Mouse (Mus musculus) liver, embryonic 13.5 days (tissue): ENCODE measurements around the gene Soat1. TPM values are rescaled to one million over a fixed set of nuclear protein-coding genes. Genes with fewer than 3 reads are reported as not detected.

Experiments
- ATAC-seq: fragments of 200-750 bp; cut with Nextera tagmentation; 2 replicates; pipeline ENCODE4 v1.8.0; 2017; ENCODE audit warnings: low read depth, mild to moderate bottlenecking, moderate number of reproducible peaks, moderate library complexity
- DNase-seq: peaks from one replicate; pipeline ENCODE4 v3.0.0; 2022
- H3K27ac ChIP-seq: fragments of 300-500 bp; sonication (generic); 2 replicates; pipeline ENCODE4 v1.5.1; 2015; ENCODE audit warnings: moderate library complexity, mild to moderate bottlenecking, inconsistent platforms
- H3K27me3 ChIP-seq: fragments of 300-500 bp; sonication (generic); 2 replicates; pipeline ENCODE4 v1.6.1; 2015; ENCODE audit warnings: mild to moderate bottlenecking, inconsistent platforms
- H3K36me3 ChIP-seq: fragments of 300-500 bp; sonication (generic); 2 replicates; pipeline ENCODE4 v1.6.1; 2015; ENCODE audit warnings: mild to moderate bottlenecking, inconsistent platforms
- H3K4me1 ChIP-seq: fragments of 300-500 bp; sonication (generic); replicated peaks from 2 replicates; pipeline ENCODE4 v1.6.1; 2015; ENCODE audit warnings: inconsistent platforms
- H3K4me2 ChIP-seq: fragments of 300-500 bp; sonication (generic); 2 replicates; pipeline ENCODE4 v1.6.1; 2015; ENCODE audit warnings: inconsistent platforms, mild to moderate bottlenecking, moderate library complexity
- H3K4me3 ChIP-seq: fragments of 300-500 bp; sonication (generic); replicated peaks from 2 replicates; pipeline ENCODE4 v1.5.1; 2015; ENCODE audit warnings: mild to moderate bottlenecking, inconsistent platforms
- H3K9ac ChIP-seq: fragments of 300-500 bp; sonication (generic); 2 replicates; pipeline ENCODE4 v1.6.1; 2015; ENCODE audit warnings: mild to moderate bottlenecking, inconsistent platforms
- H3K9me3 ChIP-seq: fragments of 300-500 bp; sonication (generic); replicated peaks from 2 replicates; pipeline ENCODE4 v1.6.1; 2016; ENCODE audit warnings: inconsistent platforms
- WGBS: fragments of 180-500 bp; shearing (Covaris S2); methylation state at CpG from one replicate; pipeline ENCODE4 v1.1.7; 2015; ENCODE audit not compliant: insufficient replicate concordance; 5-methylcytosine and 5-hydroxymethylcytosine counted together
- polyA plus RNA-seq: library from polyadenylated mRNA; unstranded; fragments of >200 nt; fragmentation: Nextera tagmentation; extraction: Ambion mirVana; gene quantifications from 2 replicates; pipeline ENCODE4 v1.2.1, GENCODE M21; 2015

Soat1 gene
- polyA plus RNA-seq, 1 experiment from 2014 or later, result 16.1 TPM

- ATAC-seq (no peak), DNase-seq (no peak)
- 69% methylated on average over 8 of the region's 8 CpGs for WGBS
- no peaks in the 10 kb centered on the region for H3K27me3 ChIP-seq
- no peaks in the 10 kb centered on the region for H3K9me3 ChIP-seq
- no peak overlapping the region for H3K27ac ChIP-seq
- H3K9ac ChIP-seq, result no peak overlapping the region
- no peak overlapping the region for H3K4me2 ChIP-seq
- peaks cover 14% of the 10 kb centered on the region for H3K36me3 ChIP-seq
- no peak overlapping the region for H3K4me3 ChIP-seq
- peaks cover 43% of the 10 kb centered on the region for H3K4me1 ChIP-seq
These were observed 9.9 kb downstream of the Soat1 start for GRCm38 (mm10) chr1:156463981-156464853.

DNA sequence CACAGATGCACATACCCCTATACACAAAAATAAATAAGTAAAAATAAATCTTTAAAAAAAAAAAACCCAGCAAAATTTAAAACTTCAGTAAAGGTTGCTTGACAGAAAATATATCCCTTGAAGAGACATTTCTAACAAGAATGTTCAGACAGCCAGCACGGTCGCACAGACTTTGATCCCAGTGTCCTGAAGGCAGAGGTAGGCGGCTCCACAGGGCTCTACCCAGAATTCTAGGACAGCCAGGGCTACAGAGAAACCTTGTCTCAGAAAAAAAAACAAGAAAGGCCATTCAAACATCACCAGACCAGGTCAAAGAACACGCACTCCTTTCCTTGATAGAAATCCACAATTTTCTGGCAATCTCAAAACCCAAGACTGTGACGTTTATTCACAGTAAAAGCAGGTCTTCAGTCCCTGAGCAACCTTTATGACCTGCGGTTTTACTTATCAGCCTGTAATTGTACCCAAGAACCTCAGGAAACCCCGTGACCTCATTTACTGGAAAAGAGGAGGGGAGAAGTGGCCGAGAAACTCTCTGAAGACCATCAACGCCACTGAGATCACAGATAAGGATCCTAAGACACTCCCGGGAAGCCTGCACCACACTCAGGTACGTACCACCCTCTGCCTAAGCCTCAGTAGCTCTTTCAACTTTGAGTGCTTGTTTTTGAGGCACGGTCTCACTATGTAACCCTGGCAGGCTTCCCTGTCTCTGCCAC lies 11.7 kb downstream of the Soat1 start:
- Histone ChIP-seq H3K27me3 (no peaks in the 10 kb centered on the region), H3K36me3 (peaks cover 14% of the 10 kb centered on the region), H3K4me1 (peaks cover 48% of the 10 kb centered on the region), H3K4me3 (no peak overlapping the region), H3K27ac (peak overlapping the region; percentile 9; the same call in 1 of the 2 replicates), H3K4me2 (0 out of 2 replicates have a peak overlapping the region, but pooled peaks have one; percentile 6), H3K9ac (no peak overlapping the region), H3K9me3 (no peaks in the 10 kb centered on the region)
- WGBS, result 21% methylated on average over 12 of the region's 12 CpGs
- ATAC-seq (no peak), DNase-seq (no peak)

- Histone ChIP-seq H3K9me3 (no peaks in the 10 kb centered on the region), H3K27me3 (no peaks in the 10 kb centered on the region), H3K4me3 (no peak overlapping the region), H3K4me1 (peaks cover 48% of the 10 kb centered on the region), H3K4me2 (no peak overlapping the region), H3K36me3 (peaks cover 5% of the 10 kb centered on the region), H3K27ac (peak overlapping the region; percentile 50; the same call in 1 of the 2 replicates), H3K9ac (no peak overlapping the region)
- DNase-seq (no peak), ATAC-seq (no peak)
- WGBS, result 73% methylated on average over 6 of the region's 6 CpGs
These were observed 13.1 kb downstream of the Soat1 start for GRCm38 (mm10) chr1:156461036-156461435.

DNA sequence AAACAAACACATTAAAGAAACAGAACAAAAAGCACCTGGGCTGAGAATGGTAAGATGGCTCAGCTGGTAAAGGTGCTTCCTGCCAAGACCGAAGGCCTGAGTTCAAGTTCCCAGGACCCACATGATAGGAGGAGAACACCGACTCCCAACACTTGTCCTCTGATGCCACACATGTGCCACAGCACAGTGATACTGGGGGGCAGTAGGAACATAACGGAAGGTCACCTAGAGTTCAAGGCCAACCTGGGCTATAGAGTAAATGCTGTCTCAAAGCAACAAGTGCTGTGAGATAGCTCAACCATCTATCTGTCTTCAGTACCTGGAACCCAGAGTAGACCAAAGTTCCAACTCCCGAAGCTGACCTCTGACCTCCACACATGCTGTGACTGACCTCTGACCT lies 13.9 kb downstream of the Soat1 start:
- 64% methylated on average over 4 of the region's 4 CpGs for WGBS
- Histone ChIP-seq H3K4me2 (no peak overlapping the region), H3K9ac (no peak overlapping the region), H3K9me3 (no peaks in the 10 kb centered on the region), H3K4me3 (no peak overlapping the region), H3K4me1 (peaks cover 52% of the 10 kb centered on the region), H3K27ac (peak overlapping the region; percentile 60; the same call in 1 of the 2 replicates), H3K36me3 (no peaks in the 10 kb centered on the region), H3K27me3 (no peaks in the 10 kb centered on the region)
- no peak for ATAC-seq
- DNase-seq, result no peak

DNA sequence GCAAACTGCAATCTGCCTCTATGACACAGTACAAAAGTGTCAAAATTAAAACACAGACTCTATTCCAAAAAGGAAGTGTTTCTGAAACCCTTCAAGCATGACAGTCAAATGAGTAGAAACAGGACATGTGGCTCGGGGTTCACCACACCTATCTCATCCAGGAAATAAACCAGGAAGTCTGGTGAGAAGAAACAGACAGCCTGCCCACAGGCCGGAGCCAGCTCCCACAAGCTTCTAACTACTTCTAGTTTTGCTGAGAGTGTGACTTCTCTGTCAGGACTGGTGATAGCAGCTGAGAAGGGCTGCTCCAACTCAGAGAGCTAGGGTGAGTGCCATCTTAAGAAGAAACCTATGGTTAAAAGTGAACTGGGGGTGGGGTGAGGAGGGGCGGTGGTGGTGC lies 14.4 kb downstream of the Soat1 start:
- no peaks in the 10 kb centered on the region for H3K27me3 ChIP-seq
- peak overlapping the region; percentile 60; the same call in 1 of the 2 replicates for H3K27ac ChIP-seq
- WGBS, result 20% methylated on average over 3 of the region's 3 CpGs
- ATAC-seq (peak; percentile 37; the same call in 1 of the 2 replicates), DNase-seq (no peak)
- H3K9me3 ChIP-seq, result no peaks in the 10 kb centered on the region
- no peak overlapping the region for H3K4me2 ChIP-seq
- H3K36me3 ChIP-seq, result no peaks in the 10 kb centered on the region
- peaks cover 53% of the 10 kb centered on the region for H3K4me1 ChIP-seq
- H3K4me3 ChIP-seq, result no peak overlapping the region
- H3K9ac ChIP-seq, result no peak overlapping the region

- no peak for DNase-seq
- H3K9ac ChIP-seq, result no peak overlapping the region
- no peak overlapping the region for H3K4me3 ChIP-seq
- H3K36me3 ChIP-seq, result no peaks in the 10 kb centered on the region
- peak overlapping the region; percentile 58; the same call in 1 of the 2 replicates for H3K27ac ChIP-seq
- H3K27me3 ChIP-seq, result no peaks in the 10 kb centered on the region
- 0 out of 2 replicates have a peak, but pooled peaks have one; percentile 24 for ATAC-seq
- H3K4me2 ChIP-seq, result 0 out of 2 replicates have a peak overlapping the region, but pooled peaks have one; percentile 12
- no peaks in the 10 kb centered on the region for H3K9me3 ChIP-seq
- H3K4me1 ChIP-seq, result peaks cover 51% of the 10 kb centered on the region
- WGBS, result 42% methylated on average over 8 of the region's 8 CpGs
These were observed 15.6 kb downstream of the Soat1 start for GRCm38 (mm10) chr1:156458391-156459060.

DNA sequence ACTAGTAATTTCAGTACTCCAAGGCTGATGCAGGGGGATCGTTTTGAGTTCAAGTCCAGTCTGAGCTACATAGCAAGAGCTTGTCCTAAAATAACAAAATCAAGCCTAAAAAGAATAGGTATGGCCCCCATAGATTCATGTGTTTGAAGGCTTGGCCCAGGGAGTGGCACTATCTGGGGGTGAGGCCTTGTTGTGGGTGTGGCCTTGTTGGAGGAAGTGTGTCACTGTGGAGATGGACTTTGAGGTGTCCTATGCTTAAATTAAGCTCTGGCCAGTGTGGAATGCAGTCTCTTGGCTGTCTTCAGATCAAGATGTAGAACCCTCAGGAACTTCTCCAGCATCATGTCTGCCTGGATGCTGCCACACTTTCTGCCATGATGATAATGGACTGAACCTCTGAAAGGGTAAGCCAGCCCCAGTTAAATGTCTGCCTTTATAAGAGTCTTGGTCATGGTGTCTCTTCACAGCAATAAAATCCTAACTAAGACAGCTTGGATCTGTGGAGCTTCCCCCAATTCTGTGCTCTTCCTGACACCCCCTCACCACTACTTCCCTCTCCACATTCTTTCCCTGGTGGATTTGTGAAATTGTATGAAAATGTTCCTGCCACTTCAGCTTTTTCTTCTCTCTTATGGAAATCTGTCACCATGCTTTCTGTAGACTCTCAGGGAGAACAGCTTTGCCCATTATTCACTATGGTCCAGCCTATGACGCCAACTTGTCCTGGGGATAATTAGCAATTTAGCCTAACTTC lies 18.9 kb downstream of the Soat1 start:
- no peak overlapping the region for H3K4me2 ChIP-seq
- ATAC-seq (0 out of 2 replicates have a peak, but pooled peaks have one; percentile 38), DNase-seq (no peak)
- no peaks in the 10 kb centered on the region for H3K9me3 ChIP-seq
- no peak overlapping the region for H3K9ac ChIP-seq
- no peak overlapping the region for H3K4me3 ChIP-seq
- H3K36me3 ChIP-seq, result no peaks in the 10 kb centered on the region
- no peaks in the 10 kb centered on the region for H3K27me3 ChIP-seq
- H3K4me1 ChIP-seq, result peaks cover 33% of the 10 kb centered on the region
- no peak overlapping the region for H3K27ac ChIP-seq
- WGBS, result 66% methylated on average over 2 of the region's 2 CpGs

DNA sequence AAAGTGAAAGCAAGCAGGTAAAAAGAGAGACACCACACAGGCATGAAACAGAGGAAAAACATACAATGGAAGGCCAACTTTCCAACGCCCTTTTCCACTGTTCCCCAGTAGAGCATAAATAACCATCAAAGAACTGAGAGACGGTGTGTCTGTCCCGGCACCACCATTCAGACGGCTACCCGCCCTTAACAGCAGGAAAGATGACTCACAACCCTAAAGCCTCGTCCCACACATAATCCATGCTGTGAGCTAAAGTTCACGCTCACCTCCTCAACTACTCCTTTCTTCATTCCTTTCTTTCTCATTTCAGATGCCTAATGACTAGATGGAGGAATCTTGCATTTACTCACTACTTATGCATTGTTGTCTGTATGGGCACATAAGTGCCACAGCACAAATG lies 19.7 kb downstream of the Soat1 start:
- H3K27ac ChIP-seq, result no peak overlapping the region
- no peaks in the 10 kb centered on the region for H3K9me3 ChIP-seq
- no peaks in the 10 kb centered on the region for H3K36me3 ChIP-seq
- H3K9ac ChIP-seq, result no peak overlapping the region
- no peak overlapping the region for H3K4me2 ChIP-seq
- ATAC-seq (no peak), DNase-seq (no peak)
- H3K4me1 ChIP-seq, result peaks cover 25% of the 10 kb centered on the region
- no peaks in the 10 kb centered on the region for H3K27me3 ChIP-seq
- no peak overlapping the region for H3K4me3 ChIP-seq
- WGBS, result 40% methylated on average over 7 of the region's 7 CpGs

DNA sequence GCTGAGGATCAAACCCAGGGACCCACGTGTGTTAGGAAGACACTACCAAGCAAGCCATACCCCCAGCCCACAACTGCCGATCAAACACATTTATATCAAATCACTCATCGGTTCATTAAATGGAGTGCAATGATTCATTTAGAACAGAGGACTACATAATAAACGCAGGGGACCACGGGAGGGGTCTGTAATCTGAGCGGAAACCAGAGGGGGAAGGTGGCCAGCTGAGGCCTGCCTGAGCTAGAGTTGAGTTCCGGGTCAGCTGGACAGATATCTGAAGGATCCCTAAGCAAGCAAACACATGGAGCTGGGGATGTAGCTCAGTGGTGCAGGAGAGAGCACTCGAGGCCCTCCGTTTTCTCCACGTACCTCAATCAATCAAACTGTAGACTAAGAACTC lies 20.3 kb downstream of the Soat1 start:
- Histone ChIP-seq H3K27ac (no peak overlapping the region), H3K9me3 (no peaks in the 10 kb centered on the region), H3K4me3 (no peak overlapping the region), H3K36me3 (no peaks in the 10 kb centered on the region), H3K4me1 (peaks cover 21% of the 10 kb centered on the region), H3K4me2 (no peak overlapping the region), H3K9ac (no peak overlapping the region), H3K27me3 (no peaks in the 10 kb centered on the region)
- 72% methylated on average over 10 of the region's 10 CpGs for WGBS
- ATAC-seq (no peak), DNase-seq (no peak)

DNA sequence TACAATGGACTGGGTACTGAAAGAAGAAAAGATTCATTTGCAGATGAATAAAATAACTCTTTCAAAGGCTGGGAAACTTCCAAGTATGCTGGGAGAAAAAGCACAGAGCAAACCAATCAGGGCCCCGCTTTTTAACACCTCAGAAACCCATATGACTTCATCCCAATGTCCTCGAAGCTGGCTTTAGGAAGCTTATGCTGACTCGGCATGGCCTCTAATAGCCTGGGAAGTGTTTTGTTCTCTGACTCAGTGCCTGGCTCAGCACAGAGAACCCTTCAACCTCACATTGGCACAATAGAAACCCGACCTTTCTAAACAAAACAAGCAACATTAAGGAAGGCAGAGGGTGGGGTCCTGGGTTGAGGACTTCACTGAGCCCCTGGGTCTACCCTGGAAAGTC lies 23.7 kb downstream of the Soat1 start:
- 53% methylated on average over 4 of the region's 4 CpGs for WGBS
- Histone ChIP-seq H3K4me2 (no peak overlapping the region), H3K4me1 (peaks cover 10% of the 10 kb centered on the region), H3K27ac (no peak overlapping the region), H3K9me3 (no peaks in the 10 kb centered on the region), H3K9ac (no peak overlapping the region), H3K27me3 (no peaks in the 10 kb centered on the region), H3K4me3 (no peak overlapping the region), H3K36me3 (no peaks in the 10 kb centered on the region)
- ATAC-seq (no peak), DNase-seq (no peak)
